Mouse (Mus musculus): Measurements from ENCODE around the gene Fam126a. TPM values are rescaled to one million over a fixed set of nuclear protein-coding genes. Genes with fewer than 3 reads are reported as not detected.

Fam126a gene
- polyA plus RNA-seq, 1 experiment = 21.9 TPM

DNA sequence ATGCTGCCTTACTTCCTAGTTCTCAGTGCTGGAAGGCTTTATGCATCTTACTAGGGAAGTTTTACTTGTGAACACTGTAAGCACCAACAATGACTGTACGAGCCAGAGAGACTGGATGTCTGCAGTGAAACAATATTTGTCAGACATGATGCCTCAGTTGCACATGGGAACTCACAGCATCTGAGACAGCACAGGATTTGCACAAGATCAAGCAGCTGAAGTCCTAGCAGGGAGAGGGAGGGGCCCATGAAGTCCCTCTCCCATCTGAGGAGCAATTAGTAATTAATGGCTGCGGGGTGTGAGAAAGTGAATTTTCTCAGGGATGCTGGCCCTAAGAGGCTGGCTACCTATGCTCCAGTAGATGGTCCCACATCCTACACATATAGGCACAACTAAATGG, 36.3 kb downstream of the Fam126a start:
- no peak for DNase-seq (ENCODE audit: extremely low spot score in 1 of 2, low spot score in 1 of 2)

DNA sequence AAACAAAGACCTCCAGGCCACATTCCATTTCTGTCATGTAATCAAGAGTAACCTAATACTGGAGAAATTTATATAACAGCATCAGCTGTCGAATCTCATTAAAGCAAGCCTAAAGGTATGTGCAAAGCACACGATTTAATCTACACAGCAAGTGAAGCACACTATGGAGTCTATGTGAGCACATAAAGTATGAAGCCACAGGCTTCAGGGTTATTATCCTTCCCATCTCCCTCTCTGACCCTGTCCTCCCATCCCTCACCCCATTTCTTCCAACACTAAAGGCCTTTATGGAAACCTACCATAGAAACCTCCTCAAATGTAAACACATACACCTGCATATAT, 37.0 kb downstream of the Fam126a start:
- no peak for DNase-seq (ENCODE audit: extremely low spot score in 1 of 2, low spot score in 1 of 2)

DNA sequence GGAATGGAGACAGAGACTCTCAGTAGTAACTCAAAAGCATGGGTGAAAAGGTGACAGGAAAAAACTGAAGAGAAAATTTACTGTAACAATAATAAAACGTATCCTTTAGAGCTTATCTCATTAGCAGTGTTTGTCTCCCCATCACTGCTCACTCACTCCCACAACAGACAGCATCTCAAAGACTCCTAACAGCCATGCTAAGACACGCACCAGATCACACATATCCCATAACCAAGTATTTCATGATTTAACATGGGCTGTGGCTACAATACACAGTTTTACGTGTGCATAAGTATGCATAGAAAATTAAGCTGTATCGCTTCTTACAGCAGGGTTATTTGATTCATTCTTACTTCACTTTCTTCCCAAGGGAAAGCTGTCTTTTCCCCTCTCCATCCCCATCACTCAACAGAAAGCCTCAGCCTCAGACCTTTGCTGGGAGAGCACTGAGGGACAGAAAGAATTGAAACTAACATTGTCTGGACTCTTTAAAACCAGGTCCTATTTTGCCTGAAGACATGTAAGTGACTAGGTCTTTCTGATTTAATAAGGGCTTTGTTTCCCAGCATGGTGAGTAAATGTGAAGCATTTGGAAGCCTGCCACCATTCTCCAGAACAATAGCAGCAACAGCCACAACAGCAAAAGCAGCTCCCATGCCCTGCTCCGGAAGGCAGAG, 37.5 kb downstream of the Fam126a start:
- peak in 1 of 2 experiments; percentile 55 for DNase-seq (ENCODE audit: extremely low spot score in 1 of 2, low spot score in 1 of 2)

DNA sequence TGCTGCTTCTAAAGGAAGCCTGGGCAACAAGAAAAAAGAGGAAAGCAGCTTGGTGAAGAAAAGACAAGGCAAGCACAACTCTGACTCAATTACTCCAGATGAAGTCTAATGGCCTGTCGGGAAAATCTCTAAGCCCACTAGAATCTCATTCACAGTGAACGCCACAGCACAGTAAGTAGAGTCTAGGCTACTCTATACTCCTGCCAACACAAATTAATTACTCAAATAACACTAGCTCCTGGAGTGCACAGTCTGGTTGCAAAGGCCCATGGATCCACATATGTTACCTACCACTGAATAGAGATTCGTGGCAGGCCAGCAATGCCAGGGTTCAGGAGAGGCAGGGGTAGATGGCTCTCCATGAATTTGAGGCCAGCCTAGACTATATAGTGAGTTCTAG, 40.5 kb downstream of the Fam126a start:
- DNase-seq (ENCODE audit: extremely low spot score in 1 of 2, low spot score in 1 of 2) = no peak

DNA sequence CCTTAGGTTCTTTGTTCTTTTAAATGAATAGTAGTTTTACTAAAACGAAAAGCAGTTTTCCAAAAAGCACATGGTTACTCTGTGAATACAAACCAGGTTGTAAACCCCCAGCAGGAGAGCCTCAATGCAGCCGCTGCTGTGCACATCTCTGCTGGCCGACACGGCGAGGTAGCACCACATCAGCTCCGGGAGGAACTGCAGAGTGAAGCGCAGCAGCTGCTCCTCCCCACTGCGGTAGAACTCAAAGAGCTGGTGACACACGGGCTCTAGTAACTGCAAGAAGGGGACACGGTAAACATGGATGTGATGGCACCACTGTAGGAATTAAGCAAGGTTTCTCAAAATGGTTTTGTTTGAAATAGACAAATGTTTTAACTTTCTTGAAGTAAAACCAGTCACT, 42.7 kb downstream of the Fam126a start:
- no peak for DNase-seq (ENCODE audit: extremely low spot score in 1 of 2, low spot score in 1 of 2)

DNA sequence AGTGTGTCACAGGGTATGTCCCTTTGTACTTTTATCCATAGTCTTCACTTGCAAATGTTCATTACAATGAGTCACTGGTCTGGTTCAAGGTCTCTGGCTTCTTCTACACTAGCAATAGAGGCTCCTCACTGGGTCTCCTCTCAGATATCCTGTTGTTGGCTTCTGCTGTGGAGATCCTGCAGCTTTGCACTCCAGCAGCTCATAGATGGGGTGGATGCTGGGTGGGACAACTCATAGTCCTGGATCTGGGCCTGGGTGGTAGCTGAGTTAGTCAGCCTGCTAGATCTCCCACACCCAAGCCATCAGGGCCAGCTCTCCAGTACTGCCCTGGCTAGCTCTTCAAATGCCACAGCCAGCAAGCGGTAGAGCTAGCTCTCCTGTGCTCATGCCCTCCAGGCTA, 48.4 kb downstream of the Fam126a start:
- no peak for DNase-seq (ENCODE audit: extremely low spot score in 1 of 2, low spot score in 1 of 2)

DNA sequence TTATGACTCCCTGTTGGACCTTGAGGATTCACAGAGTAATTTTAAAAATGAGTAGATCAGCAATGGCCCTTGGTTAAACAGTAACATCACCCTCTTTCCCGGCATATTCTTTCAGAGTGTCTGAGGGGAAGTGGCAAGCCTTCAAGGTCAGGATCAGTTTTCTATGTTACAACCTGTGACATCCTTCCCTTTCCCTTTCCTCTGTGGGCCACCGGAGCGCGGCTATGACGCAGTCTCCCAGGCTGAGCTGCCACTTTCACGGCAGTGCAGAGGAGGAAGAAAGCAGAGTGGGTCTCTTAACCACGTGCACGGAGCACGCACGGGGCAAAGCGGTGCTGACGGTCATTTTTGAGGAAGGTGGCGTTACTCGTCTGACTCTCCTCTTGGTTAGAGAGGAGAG, 52.0 kb downstream of the Fam126a start:
- DNase-seq (ENCODE audit: extremely low spot score in 1 of 2, low spot score in 1 of 2) = no peak

DNA sequence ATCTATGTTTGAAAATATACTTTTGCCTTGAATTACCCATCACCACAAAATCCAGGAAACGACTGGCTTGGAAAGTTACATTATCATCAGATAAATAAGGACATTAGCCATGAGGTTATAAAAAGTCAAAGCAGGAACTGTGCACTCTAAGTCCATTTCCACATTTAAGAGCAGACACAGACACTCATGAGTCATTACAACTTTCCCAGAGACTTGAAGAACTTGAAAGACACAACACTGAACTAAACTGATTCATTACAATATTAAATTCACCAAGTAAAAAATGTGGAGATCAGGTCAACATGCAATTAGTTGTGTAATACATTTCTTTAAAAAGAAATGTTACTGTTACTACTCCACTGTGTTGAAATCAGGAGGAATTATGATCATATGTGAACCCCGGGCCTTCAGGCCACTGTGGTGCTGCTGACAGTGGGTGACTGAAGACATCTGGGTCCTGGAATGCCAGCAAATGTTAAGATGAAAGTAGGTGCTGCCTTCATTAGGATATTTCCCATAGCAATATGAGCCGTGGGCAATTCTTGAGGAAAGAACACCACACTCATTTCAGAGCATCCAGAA, 55.4 kb downstream of the Fam126a start:
- DNase-seq (ENCODE audit: extremely low spot score in 1 of 2, low spot score in 1 of 2) = no peak

DNA sequence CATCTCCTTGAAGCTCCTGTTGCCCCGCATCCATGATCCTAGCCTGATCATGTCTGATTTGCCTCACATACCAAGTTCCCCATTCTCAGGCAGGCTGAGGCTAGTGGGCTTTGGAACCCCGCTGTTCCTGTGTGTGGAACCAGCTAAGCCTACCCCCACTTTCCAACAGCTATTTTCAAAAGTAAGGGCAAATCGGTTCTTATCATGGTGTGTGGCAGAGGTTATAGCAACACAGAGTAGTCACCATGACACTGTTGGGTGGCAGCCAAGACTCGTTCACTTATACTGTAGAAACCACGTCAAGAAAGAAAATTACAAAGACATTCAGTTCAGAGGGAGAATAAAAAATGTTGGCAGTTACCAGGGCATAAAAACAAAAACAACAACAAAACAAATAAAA, 62.8 kb downstream of the Fam126a start:
- DNase-seq (ENCODE audit: extremely low spot score in 1 of 2, low spot score in 1 of 2) = no peak

DNA sequence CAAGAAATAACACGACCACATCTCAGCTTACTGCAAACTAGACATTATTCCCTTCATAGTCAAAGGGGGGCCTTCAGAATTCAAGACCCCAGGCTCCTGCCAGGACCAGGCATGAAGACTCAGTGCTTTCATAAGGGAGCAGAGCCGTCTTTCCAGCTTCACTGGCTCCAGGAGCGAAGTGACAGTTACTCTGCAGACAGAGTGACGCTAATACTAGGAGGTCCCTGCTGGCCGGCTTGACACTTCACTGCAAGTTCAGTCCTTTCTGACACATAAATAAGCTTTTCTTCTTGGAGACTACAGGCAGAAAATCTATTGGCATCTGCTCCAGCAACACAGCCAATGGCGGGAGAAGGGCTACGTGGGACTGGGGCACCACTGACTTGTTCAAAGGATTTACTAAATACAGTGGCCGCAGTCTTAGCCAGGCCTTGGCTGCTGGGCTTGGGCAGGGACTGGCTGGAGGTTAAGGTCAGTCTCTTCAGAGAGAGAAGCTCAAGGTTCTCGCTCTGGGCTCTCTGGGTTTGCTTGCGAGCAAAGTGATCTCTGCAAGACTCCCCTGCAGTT, 65.8 kb downstream of the Fam126a start:
- DNase-seq (ENCODE audit: extremely low spot score in 1 of 2, low spot score in 1 of 2) = no peak

DNA sequence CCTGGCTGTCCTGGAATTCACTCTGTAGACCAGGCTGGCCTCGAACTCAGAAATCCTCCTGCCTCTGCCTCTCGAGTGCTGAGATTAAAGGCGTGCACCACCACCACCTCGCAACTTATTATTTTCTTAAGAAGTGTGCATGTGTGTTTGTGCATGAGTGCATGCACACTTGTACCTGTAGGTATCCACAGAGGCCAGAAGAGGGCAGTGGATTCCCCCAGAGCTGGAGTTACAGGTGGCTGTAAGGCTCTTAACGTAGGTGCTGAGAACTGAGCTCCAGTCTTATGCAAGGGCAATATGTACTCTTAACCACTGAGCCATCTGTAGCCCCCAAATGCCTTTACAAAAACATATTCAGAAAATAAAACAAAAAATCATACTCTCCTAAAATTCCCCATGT, 77.4 kb downstream of the Fam126a start:
- DNase-seq (ENCODE audit: extremely low spot score in 1 of 2, low spot score in 1 of 2) = no peak

DNA sequence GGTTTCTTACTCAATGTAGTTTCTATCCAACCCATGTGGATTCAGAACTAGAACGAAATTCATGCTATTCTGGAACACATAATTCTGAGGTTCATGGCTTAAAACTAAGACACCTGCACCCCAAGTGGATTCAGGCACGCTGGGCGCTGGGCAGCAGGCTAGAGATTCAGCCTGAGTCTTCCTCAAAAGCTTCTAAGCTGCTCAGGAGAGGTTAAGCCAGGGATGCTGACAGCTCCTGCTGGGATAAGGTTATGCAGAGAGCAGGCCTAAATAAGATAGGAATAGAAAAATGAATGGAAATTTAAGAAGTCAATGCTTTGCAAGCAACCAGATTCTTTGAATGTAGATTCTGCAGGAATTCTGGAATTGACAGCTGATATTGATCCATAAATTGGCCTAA, 82.4 kb downstream of the Fam126a start:
- no peak for DNase-seq (ENCODE audit: extremely low spot score in 1 of 2, low spot score in 1 of 2)

DNA sequence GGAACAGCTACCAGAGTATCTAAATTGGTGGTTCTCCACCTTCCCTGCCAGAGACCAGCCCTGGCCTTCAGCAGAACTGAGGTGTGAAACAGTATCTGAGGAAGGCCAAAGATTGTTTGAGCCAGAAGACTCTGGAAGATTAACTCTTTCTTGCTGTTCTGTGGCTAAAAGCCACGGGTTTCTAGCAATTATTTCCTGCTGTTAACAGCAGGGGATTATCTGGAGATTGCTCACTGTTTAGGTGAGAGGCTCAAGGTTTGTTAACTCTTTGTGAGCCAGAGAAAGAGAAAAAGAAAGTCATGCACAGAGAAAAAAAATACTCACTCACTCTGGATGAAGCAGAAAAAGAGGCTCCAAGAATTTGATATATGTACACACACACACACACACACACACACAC, 85.4 kb downstream of the Fam126a start:
- no peak for DNase-seq (ENCODE audit: extremely low spot score in 1 of 2, low spot score in 1 of 2)

DNA sequence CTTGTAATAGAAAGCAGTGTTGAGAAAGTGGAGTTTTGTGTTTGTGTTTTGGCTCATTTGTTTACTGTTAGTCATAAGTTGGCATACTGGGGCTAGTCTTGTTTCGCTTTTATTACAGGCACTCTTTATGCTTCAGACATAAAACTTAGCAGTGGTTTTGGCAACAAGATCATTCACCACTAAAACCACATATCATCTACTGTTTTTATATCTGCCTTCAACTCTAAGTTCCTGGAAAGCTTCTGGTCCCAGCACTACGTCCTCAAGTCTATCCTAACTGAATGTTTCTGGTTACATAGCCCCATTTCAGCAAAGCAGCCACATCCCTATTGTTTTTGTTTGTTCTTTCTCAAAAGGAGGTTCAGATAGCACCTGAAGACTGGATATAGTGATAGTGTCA, 87.0 kb downstream of the Fam126a start:
- DNase-seq (ENCODE audit: extremely low spot score in 1 of 2, low spot score in 1 of 2) = no peak

DNA sequence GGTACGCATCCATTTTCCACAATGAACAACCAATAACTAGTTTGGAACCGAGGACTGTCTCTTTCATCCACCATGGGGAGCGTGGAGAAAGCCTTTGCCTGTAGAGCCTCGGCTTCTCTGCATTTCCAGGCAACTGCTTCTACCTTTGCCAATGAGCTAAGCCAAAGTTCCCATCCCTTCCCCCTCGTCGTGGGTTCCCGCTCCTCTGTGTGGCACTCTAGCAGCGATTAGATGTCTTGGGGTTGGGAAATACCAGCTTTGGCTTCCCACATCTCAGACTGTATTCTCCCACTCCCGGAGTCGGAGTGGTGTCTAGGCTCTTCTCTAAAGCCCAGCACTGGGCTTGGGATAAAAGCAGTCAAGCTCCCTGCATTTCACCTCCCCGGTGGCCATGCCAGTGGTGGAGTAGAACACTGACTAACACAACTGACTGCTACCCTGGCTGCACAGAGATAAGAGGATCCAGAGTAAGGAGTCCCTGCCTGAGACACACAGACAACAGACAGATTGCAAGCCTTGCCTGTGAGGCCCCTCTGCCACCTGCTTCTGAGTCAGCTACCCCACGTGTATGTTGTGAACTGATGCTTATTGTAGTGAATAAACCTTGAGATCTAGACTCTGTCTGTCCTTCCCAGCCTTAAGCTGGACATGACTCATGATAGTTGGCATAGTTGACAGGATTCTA, 106.9 kb downstream of the Fam126a start:
- no peak for DNase-seq (ENCODE audit: extremely low spot score in 1 of 2, low spot score in 1 of 2)

DNA sequence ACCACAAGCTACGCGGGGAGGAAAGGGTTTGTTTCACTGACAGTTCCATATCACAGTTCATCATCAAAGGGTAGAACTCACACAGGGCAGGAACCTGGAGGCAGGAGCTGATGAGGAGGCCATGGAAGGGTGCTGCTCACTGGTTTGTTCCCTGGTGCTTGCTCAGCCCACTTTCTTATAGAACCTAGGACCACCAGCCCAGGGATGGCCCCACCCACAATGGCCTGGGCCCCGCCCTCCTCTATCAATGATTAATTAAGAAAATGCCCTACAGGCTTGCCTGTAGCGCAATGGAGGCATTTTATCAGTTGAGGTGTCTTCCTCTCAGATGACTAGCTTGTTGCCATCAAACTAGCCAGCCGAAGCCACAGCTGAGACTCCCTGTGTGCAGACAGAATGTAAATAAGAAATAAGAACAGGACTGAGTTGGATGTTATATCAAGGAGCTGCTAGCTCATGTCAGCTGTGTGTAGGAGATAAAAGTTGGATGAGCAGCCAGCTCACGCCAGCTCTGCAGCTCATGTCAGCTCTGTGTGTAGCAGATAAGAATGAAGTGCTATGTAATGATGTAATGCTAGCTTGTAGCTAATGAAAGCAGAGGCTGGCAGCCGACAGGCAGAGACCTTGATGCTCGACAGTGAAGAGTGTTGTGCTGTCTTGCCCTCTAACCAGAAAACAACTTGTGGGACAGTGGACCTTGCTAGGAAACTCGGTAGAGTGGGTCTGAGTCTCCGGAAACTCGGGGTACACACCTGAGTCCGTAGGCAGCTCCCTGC, 107.8 kb downstream of the Fam126a start:
- no peak for DNase-seq (ENCODE audit: extremely low spot score in 1 of 2, low spot score in 1 of 2)

DNA sequence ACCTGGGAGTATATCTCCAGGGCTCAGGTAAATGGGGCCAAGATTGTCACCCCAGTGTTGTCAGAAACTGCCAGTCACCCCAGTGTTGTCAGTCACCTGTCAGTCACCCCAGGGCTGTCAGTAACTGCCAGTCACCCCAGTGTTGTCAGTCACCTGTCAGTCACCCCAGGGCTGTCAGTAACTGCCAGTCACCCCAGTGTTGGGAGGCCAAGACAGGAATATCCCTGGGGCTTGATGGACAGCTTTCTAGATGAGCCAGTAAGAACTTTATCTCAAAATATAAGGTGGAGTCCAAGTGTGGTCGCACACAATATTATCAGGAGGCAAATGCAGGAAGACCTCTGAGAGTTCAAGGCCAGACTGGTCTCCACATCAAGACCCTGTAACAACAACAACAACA, 109.2 kb downstream of the Fam126a start:
- no peak for DNase-seq (ENCODE audit: extremely low spot score in 1 of 2, low spot score in 1 of 2)

DNA sequence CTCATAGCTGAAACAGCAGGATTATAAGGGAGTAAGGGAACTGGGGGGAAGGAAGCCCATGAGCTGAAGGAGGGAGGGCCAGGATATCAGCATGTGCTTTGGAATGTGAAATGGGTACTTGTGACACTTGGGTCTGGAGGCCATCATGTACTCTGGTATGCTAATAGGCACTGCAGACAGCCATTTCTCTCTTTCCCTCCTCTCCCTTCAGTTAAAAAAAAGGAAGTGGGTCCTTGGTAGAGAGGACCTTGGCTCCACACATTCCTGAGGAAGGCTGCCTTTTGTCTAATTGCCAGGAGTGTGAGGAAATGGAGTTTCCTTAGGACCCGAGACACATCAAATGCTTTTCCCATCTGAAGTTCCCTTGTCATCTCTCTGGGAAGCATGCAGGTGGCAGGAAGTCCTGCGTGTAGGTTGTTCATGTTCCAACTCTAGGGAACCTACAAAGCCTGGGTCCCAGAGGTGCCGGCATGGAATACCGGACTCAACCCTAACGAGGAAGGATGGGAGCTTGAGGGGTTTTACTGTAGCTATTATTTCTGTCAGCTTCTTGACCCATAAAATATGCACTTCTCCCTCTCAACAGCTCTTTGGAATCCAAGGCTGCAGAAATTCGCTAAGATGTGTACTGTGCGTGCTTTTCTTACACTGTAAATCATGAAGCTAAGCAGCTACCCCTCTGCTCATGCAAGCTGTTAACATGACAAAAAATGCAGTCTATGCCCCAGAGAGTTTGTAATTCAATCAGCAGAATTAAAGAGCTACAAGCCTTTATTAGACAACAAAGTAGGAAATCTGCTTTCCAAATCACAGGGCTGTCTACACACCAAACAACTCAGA, 110.4 kb downstream of the Fam126a start:
- DNase-seq (ENCODE audit: extremely low spot score in 1 of 2, low spot score in 1 of 2) = no peak

DNA sequence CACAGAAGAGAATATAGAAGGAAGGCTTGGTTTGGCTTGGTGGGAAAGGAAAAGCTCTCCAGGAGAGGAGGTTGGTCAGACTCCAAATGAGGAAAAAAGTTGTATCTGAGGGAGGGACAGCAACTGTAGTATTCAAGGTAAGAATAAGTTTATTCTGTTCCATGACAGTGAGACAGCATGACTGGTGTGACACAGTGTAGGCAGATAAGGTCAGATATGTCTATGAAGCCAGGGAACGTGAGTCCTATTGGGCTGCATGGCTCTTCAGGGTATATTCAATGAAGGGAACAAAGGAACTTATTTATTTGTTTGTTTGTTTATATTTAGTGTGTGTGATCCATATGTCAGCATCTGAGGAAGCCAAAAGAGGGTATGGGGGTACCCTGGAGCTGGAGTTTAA, 113.2 kb downstream of the Fam126a start:
- no peak for DNase-seq (ENCODE audit: extremely low spot score in 1 of 2, low spot score in 1 of 2)

DNA sequence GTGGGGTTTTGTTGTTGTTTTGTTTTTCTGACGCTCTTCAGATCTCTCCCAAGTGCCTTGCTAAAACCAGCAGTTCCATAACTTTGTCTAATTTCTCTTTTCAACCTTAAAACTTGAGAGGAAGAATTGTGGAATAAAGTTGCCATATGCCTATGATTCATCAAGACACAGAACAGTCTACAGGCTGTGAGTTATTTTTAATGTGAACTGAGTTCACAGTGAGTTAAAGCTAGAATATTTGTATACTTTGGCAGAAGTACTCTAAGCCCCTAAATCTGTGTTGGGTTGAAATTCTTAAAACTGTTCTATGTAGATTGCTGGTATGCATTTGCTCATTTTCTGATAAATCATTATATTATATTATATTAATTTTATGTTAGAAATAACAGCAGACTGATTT, 118.9 kb downstream of the Fam126a start:
- DNase-seq (ENCODE audit: extremely low spot score in 1 of 2, low spot score in 1 of 2) = peak in 1 of 2 experiments; percentile 53

All from frontal cortex, adult 2 months (tissue).